Mouse (Mus musculus): ENCODE measurements at regions not wholly inside any gene's neighbourhood (a gene's known extent, or its start where the extent isn't known, plus 50 kb on each side); places are given as distances from the start of the nearest gene placed in this dataset.

GRCm38 (mm10) chr16:62981821-62982220 is 127.7 kb downstream of the Pros1 start:
- no peak for DNase-seq (ENCODE audit: low spot score)

- no peak for DNase-seq (ENCODE audit: low spot score)
Measured at GRCm38 (mm10) chr16:62982558-62982957, 128.5 kb downstream of the Pros1 start.

- DNase-seq (ENCODE audit: low spot score) = no peak
Measured at GRCm38 (mm10) chr16:62995555-62995954, 141.4 kb downstream of the Pros1 start.

GRCm38 (mm10) chr16:63011151-63011734 is 157.1 kb downstream of the Pros1 start:
- DNase-seq (ENCODE audit: low spot score) = no peak

GRCm38 (mm10) chr16:63014453-63014852 is 160.3 kb downstream of the Pros1 start:
- DNase-seq (ENCODE audit: low spot score) = no peak

GRCm38 (mm10) chr16:63016144-63016543 is 162.0 kb downstream of the Pros1 start:
- no peak for DNase-seq (ENCODE audit: low spot score)

GRCm38 (mm10) chr16:63016658-63017057 is 162.6 kb downstream of the Pros1 start:
- DNase-seq (ENCODE audit: low spot score) = no peak

GRCm38 (mm10) chr16:63030399-63030798 is 176.3 kb downstream of the Pros1 start:
- no peak for DNase-seq (ENCODE audit: low spot score)

- DNase-seq (ENCODE audit: low spot score) = no peak
Measured at GRCm38 (mm10) chr16:63031035-63031434, 176.9 kb downstream of the Pros1 start.

- no peak for DNase-seq (ENCODE audit: low spot score)
Measured at GRCm38 (mm10) chr16:63031802-63032201, 177.7 kb downstream of the Pros1 start.

GRCm38 (mm10) chr16:63049100-63049499 is 195.0 kb downstream of the Pros1 start:
- no peak for DNase-seq (ENCODE audit: low spot score)

- no peak for DNase-seq (ENCODE audit: low spot score)
Measured at GRCm38 (mm10) chr16:63062883-63063282, 208.8 kb downstream of the Pros1 start.

- no peak for DNase-seq (ENCODE audit: low spot score)
Measured at GRCm38 (mm10) chr16:63069987-63070386, 215.9 kb downstream of the Pros1 start.

GRCm38 (mm10) chr16:63075814-63076213 is 221.7 kb downstream of the Pros1 start:
- DNase-seq (ENCODE audit: low spot score) = no peak

GRCm38 (mm10) chr16:63081383-63081782 is 227.3 kb downstream of the Pros1 start:
- no peak for DNase-seq (ENCODE audit: low spot score)

- DNase-seq (ENCODE audit: low spot score) = no peak
Measured at GRCm38 (mm10) chr16:63083256-63083655, 229.1 kb downstream of the Pros1 start.

GRCm38 (mm10) chr16:63084021-63084756 is 230.1 kb downstream of the Pros1 start:
- no peak for DNase-seq (ENCODE audit: low spot score)

GRCm38 (mm10) chr16:63086086-63086796 is 232.1 kb downstream of the Pros1 start:
- peak; percentile 26 for DNase-seq (ENCODE audit: low spot score)

- no peak for DNase-seq (ENCODE audit: low spot score)
Measured at GRCm38 (mm10) chr16:63091471-63092300, 237.6 kb downstream of the Pros1 start.

GRCm38 (mm10) chr16:63094126-63094840 is 240.2 kb downstream of the Pros1 start:
- peak; percentile 30 for DNase-seq (ENCODE audit: low spot score)

GRCm38 (mm10) chr16:63102362-63102761 is 248.3 kb downstream of the Pros1 start:
- no peak for DNase-seq (ENCODE audit: low spot score)
